9 mouse cellular contexts compared by ENCODE assay signal in genomic region chr3:145964473-145964872, GRCm38 (mm10). TPM values are rescaled to one million over a fixed set of nuclear protein-coding genes. Genes with fewer than 3 reads are reported as not detected.
DNase-seq lines count a peak whose midpoint lies in the region; ATAC-seq and TF ChIP-seq lines count a peak whose summit lies in the region.
"Had no signal": no experiment of that assay in that cellular context is flagged by ENCODE, and none has a peak within 500 bp of the region (broad histone marks: within the 10 kb centered on the region; RNA-seq: fewer than 3 reads in every experiment).

No protein-coding gene starts in this region.

- H3K27ac ChIP-seq in embryonic facial prominence, embryonic 15.5 days (replicated peaks): 0 out of 2 replicates have a peak overlapping the region, but pooled peaks have one; percentile 48
- H3K27ac ChIP-seq in hindbrain, embryonic 11.5 days (ENCODE audit: low read depth, low read length): no peak overlapping the region
- 0 out of 2 replicates have a peak overlapping the region, but pooled peaks have one; percentile 41 for H3K27ac ChIP-seq in limb, embryonic 14.5 days (replicated peaks; ENCODE audit: low read depth, low read length)
- no peak overlapping the region for H3K27ac ChIP-seq in midbrain, embryonic 14.5 days (replicated peaks; ENCODE audit: low read depth, low read length)

- H3K9ac ChIP-seq in embryonic facial prominence, embryonic 15.5 days: no peak overlapping the region
- H3K9ac ChIP-seq in hindbrain, embryonic 11.5 days (ENCODE audit: low read depth, low read length): no peak overlapping the region
- no peak overlapping the region for H3K9ac ChIP-seq in limb, embryonic 14.5 days (ENCODE audit: low read depth, low read length, severe bottlenecking)
- H3K9ac ChIP-seq in midbrain, embryonic 14.5 days (replicated peaks; ENCODE audit: low read length): no peak overlapping the region

- 5% methylated on average over 10 of the region's 10 CpGs for WGBS in embryonic facial prominence, embryonic 15.5 days
- 17% methylated on average over 10 of the region's 10 CpGs for whole genome bisulfite sequencing in hindbrain, embryonic 11.5 days
- 4% methylated on average over 10 of the region's 10 CpGs for WGBS in limb, embryonic 14.5 days
- 10% methylated on average over 10 of the region's 10 CpGs for WGBS in midbrain, embryonic 14.5 days

- no peaks in the 10 kb centered on the region for H3K9me3 ChIP-seq in embryonic facial prominence, embryonic 15.5 days (replicated peaks)
- no peaks in the 10 kb centered on the region for H3K9me3 ChIP-seq in hindbrain, embryonic 11.5 days (ENCODE audit: control insufficient read depth, low read length)
- no peaks in the 10 kb centered on the region for H3K9me3 ChIP-seq in limb, embryonic 14.5 days (ENCODE audit: control insufficient read depth, low read length)
- H3K9me3 ChIP-seq in midbrain, embryonic 14.5 days (ENCODE audit: control insufficient read depth, low read length): no peaks in the 10 kb centered on the region

- H3K4me3 ChIP-seq in embryonic facial prominence, embryonic 15.5 days (replicated peaks): peak overlapping the region; percentile 15; the same call in 1 of the 2 replicates
- H3K4me3 ChIP-seq in hindbrain, embryonic 11.5 days (ENCODE audit: low read depth, low read length): no peak overlapping the region
- no peak overlapping the region for H3K4me3 ChIP-seq in limb, embryonic 14.5 days (replicated peaks; ENCODE audit: low read length)
- H3K4me3 ChIP-seq in midbrain, embryonic 14.5 days (replicated peaks; ENCODE audit: low read depth, low read length): no peak overlapping the region

- peak overlapping the region; percentile 39 for H3K4me2 ChIP-seq in embryonic facial prominence, embryonic 15.5 days (replicated peaks)
- H3K4me2 ChIP-seq in hindbrain, embryonic 11.5 days (replicated peaks; ENCODE audit: low read depth, low read length): peak overlapping the region; percentile 28
- peak overlapping the region; percentile 29 for H3K4me2 ChIP-seq in limb, embryonic 14.5 days (replicated peaks; ENCODE audit: low read depth, low read length, severe bottlenecking)
- H3K4me2 ChIP-seq in midbrain, embryonic 14.5 days (ENCODE audit: low read length): peak overlapping the region; percentile 42

- 0 out of 2 replicates have a peak, but pooled peaks cover 4% of the 10 kb centered on the region for H3K27me3 ChIP-seq in embryonic facial prominence, embryonic 15.5 days
- H3K27me3 ChIP-seq in hindbrain, embryonic 11.5 days (ENCODE audit: control insufficient read depth, insufficient read depth, low read length): peaks cover 18% of the 10 kb centered on the region
- H3K27me3 ChIP-seq in limb, embryonic 14.5 days (ENCODE audit: control insufficient read depth, insufficient read depth, low read length): no peaks in the 10 kb centered on the region
- H3K27me3 ChIP-seq in midbrain, embryonic 14.5 days (ENCODE audit: control insufficient read depth, insufficient read depth, low read length): peaks cover 15% of the 10 kb centered on the region; the same call in 1 of the 2 replicates
- H3K27me3 ChIP-seq: CH12.LX had no signal

- H3K4me1 ChIP-seq in embryonic facial prominence, embryonic 15.5 days: peaks cover 27% of the 10 kb centered on the region
- H3K4me1 ChIP-seq in hindbrain, embryonic 11.5 days (replicated peaks; ENCODE audit: control insufficient read depth, insufficient read depth, low read length): no peaks in the 10 kb centered on the region; the same call in none of the 2 replicates
- peaks cover 24% of the 10 kb centered on the region for H3K4me1 ChIP-seq in limb, embryonic 14.5 days (ENCODE audit: control insufficient read depth, insufficient read depth, low read length)
- H3K4me1 ChIP-seq in midbrain, embryonic 14.5 days (ENCODE audit: control insufficient read depth, insufficient read depth, low read length): peaks cover 19% of the 10 kb centered on the region; the same call in 1 of the 2 replicates

- DNase-seq in 416B (ENCODE audit: low read depth): peak; percentile 41
- peak; percentile 52 for DNase-seq in hindbrain, embryonic 11.5 days (ENCODE audit: low spot score)
- DNase-seq in limb, embryonic 14.5 days (ENCODE audit: low spot score): peak; percentile 89
- peak; percentile 83 for DNase-seq in midbrain, embryonic 14.5 days
- no peak for DNase-seq in layer of hippocampus, adult 11-12 months (ENCODE audit: low spot score)
- DNase-seq in cerebellum, postnatal 10 days: no peak
- no peak for DNase-seq in adrenal gland, adult 18-20 months (ENCODE audit: low spot score in 2 of 2)

- peak; percentile 56; the same call in 1 of the 2 replicates for ATAC-seq in embryonic facial prominence, embryonic 15.5 days (ENCODE audit: insufficient number of reproducible peaks, low FRiP score, low TSS enrichment, low read depth)
- ATAC-seq in hindbrain, embryonic 11.5 days (ENCODE audit: low FRiP score): peak; percentile 36; the same call in 1 of the 2 replicates
- ATAC-seq in limb, embryonic 14.5 days (ENCODE audit: low FRiP score, low read depth): peak; percentile 89
- ATAC-seq in midbrain, embryonic 14.5 days (ENCODE audit: low FRiP score, low TSS enrichment): peak; percentile 85; the same call in 1 of the 2 replicates

- no peak for TF ChIP-seq POLR2A in limb, embryonic 14.5 days (IDR thresholded peaks at IDR 0.05; ENCODE audit: borderline replicate concordance, extremely low read depth, insufficient read depth, insufficient read length)

- H3K36me3 ChIP-seq in embryonic facial prominence, embryonic 15.5 days: no peaks in the 10 kb centered on the region
- no peaks in the 10 kb centered on the region for H3K36me3 ChIP-seq in hindbrain, embryonic 11.5 days (ENCODE audit: control insufficient read depth, insufficient read depth, low read length)
- no peaks in the 10 kb centered on the region for H3K36me3 ChIP-seq in limb, embryonic 14.5 days (ENCODE audit: control insufficient read depth, insufficient read depth, low read length)
- no peaks in the 10 kb centered on the region for H3K36me3 ChIP-seq in midbrain, embryonic 14.5 days (ENCODE audit: control insufficient read depth, insufficient read depth, low read length)

RNA-seq across cellular contexts. Expression of gene Syde2, which starts 23.2 kb away (rescaled TPM):
- 1.6 and 1.7 TPM in 2 replicates for polyA plus RNA-seq in embryonic facial prominence, embryonic 15.5 days (2015; fragmentation: Nextera tagmentation; extraction: Ambion mirVana)
- 1.5 TPM in 2 replicates for polyA plus RNA-seq in hindbrain, embryonic 11.5 days (2014; fragmentation: Nextera tagmentation; extraction: Ambion mirVana)
- polyA plus RNA-seq in limb, embryonic 14.5 days (2012; rRNA removed): 5.3 and 6.0 TPM in 2 replicates
- 2.6 and 2.8 TPM in 2 replicates for polyA plus RNA-seq in limb, embryonic 14.5 days (2014; fragmentation: Nextera tagmentation; extraction: Ambion mirVana)
- 0.50 and 0.62 TPM in 2 replicates for polyA plus RNA-seq in midbrain, embryonic 14.5 days (2014; fragmentation: Nextera tagmentation; extraction: Ambion mirVana)
- total RNA-seq in adrenal gland, adult 18-20 months (2021): 1 to 10 TPM; 4.4 to 5.1 TPM

RNA-seq across cellular contexts. Expression of gene 2410004B18Rik, which starts 26.7 kb away (rescaled TPM):
- polyA plus RNA-seq in embryonic facial prominence, embryonic 15.5 days (2015; fragmentation: Nextera tagmentation; extraction: Ambion mirVana): 49.1 and 49.9 TPM in 2 replicates
- 69.3 and 74.3 TPM in 2 replicates for polyA plus RNA-seq in hindbrain, embryonic 11.5 days (2014; fragmentation: Nextera tagmentation; extraction: Ambion mirVana)
- 25.9 and 31.2 TPM in 2 replicates for polyA plus RNA-seq in limb, embryonic 14.5 days (2012; rRNA removed)
- polyA plus RNA-seq in limb, embryonic 14.5 days (2014; fragmentation: Nextera tagmentation; extraction: Ambion mirVana): 45.6 and 47.8 TPM in 2 replicates
- polyA plus RNA-seq in midbrain, embryonic 14.5 days (2014; fragmentation: Nextera tagmentation; extraction: Ambion mirVana): 76.6 and 85.3 TPM in 2 replicates
- total RNA-seq in adrenal gland, adult 18-20 months (2021): 10 to 100 TPM; 21.2 to 23.1 TPM

RNA-seq across cellular contexts. Expression of gene Bcl10, which starts 41.9 kb away (rescaled TPM):
- polyA plus RNA-seq in embryonic facial prominence, embryonic 15.5 days (2015; fragmentation: Nextera tagmentation; extraction: Ambion mirVana): 50.1 and 51.8 TPM in 2 replicates
- 56.0 and 65.7 TPM in 2 replicates for polyA plus RNA-seq in hindbrain, embryonic 11.5 days (2014; fragmentation: Nextera tagmentation; extraction: Ambion mirVana)
- polyA plus RNA-seq in limb, embryonic 14.5 days (2012; rRNA removed): 25.5 and 26.0 TPM in 2 replicates
- 52.1 and 52.9 TPM in 2 replicates for polyA plus RNA-seq in limb, embryonic 14.5 days (2014; fragmentation: Nextera tagmentation; extraction: Ambion mirVana)
- 34.3 and 42.3 TPM in 2 replicates for polyA plus RNA-seq in midbrain, embryonic 14.5 days (2014; fragmentation: Nextera tagmentation; extraction: Ambion mirVana)
- 10 to 100 TPM; 22.3 to 24.9 TPM for total RNA-seq in adrenal gland, adult 18-20 months (2021)

Comparison
In these comparisons a context has a peak if more than half of its experiments do, and no peak if none do; other contexts are left out.
1. DNase-seq: peak in 416B (single experiment), hindbrain, embryonic 11.5 days (single experiment), limb, embryonic 14.5 days (single experiment) and midbrain, embryonic 14.5 days (single experiment); none in layer of hippocampus, adult 11-12 months (single experiment), cerebellum, postnatal 10 days (0 of 2) and adrenal gland, adult 18-20 months (0 of 2).
2. ATAC-seq: peak in every context shown above with its lines; median percentile 89 in limb, embryonic 14.5 days; 85 in midbrain, embryonic 14.5 days; 56 in embryonic facial prominence, embryonic 15.5 days; 36 in hindbrain, embryonic 11.5 days.
3. H3K27ac ChIP-seq: peak in embryonic facial prominence, embryonic 15.5 days (single experiment) and limb, embryonic 14.5 days (single experiment); none in hindbrain, embryonic 11.5 days (single experiment) and midbrain, embryonic 14.5 days (single experiment).
4. Peak in every context shown above with its lines, with median percentiles within 50 percentile points of each other: H3K4me2 ChIP-seq.